Mouse (Mus musculus) stomach, embryonic 14.5 days (tissue): ENCODE data around the gene Fbxl16. TPM values are rescaled to one million over a fixed set of nuclear protein-coding genes. Genes with fewer than 3 reads are reported as not detected.

Experiments used
- ATAC-seq: fragments of 200-750 bp; cut with Nextera tagmentation; 2 replicates; pipeline ENCODE4 v1.8.0; 2017; ENCODE audit warnings: low read depth, moderate TSS enrichment; ENCODE audit not compliant: insufficient number of reproducible peaks, insufficient read depth, low FRiP score
- H3K27ac ChIP-seq: fragments of 300-500 bp; sonication (generic); 2 replicates; pipeline ENCODE4 v1.5.1; 2014; ENCODE audit warnings: mild to moderate bottlenecking, low read length, moderate library complexity, mixed read lengths
- H3K27me3 ChIP-seq: fragments of 300-500 bp; sonication (generic); 2 replicates; pipeline ENCODE4 v1.6.1; 2014; ENCODE audit warnings: low read length, control low read depth, mixed read lengths; ENCODE audit not compliant: control insufficient read depth, insufficient read depth
- H3K36me3 ChIP-seq: fragments of 300-500 bp; sonication (generic); 2 replicates; pipeline ENCODE4 v1.6.1; 2014; ENCODE audit warnings: mild to moderate bottlenecking, control low read depth, low read length, moderate library complexity, mixed read lengths; ENCODE audit not compliant: control insufficient read depth, insufficient read depth
- H3K4me1 ChIP-seq: fragments of 300-500 bp; sonication (generic); 2 replicates; pipeline ENCODE4 v1.6.1; 2014; ENCODE audit warnings: low read length, control low read depth, mixed read lengths; ENCODE audit not compliant: control insufficient read depth, insufficient read depth
- H3K4me2 ChIP-seq: fragments of 300-500 bp; sonication (generic); replicated peaks from 2 replicates; pipeline ENCODE4 v1.6.1; 2014; ENCODE audit warnings: low read depth, low read length, control low read depth
- H3K4me3 ChIP-seq: fragments of 300-500 bp; sonication (generic); 2 replicates; pipeline ENCODE4 v1.5.1; 2014; ENCODE audit warnings: low read depth, low read length, control low read depth
- H3K9ac ChIP-seq: fragments of 300-500 bp; sonication (generic); replicated peaks from 2 replicates; pipeline ENCODE4 v1.6.1; 2014; ENCODE audit warnings: low read depth, mild to moderate bottlenecking, control low read depth, low read length, moderate library complexity, mixed read lengths
- H3K9me3 ChIP-seq: fragments of 300-500 bp; sonication (generic); 2 replicates; pipeline ENCODE4 v1.6.1; 2016; ENCODE audit warnings: low read depth, low read length, control low read depth; ENCODE audit not compliant: control insufficient read depth
- WGBS: fragments of 180-500 bp; shearing (Covaris S2); extraction: QIAGEN DNeasy Blood & Tissue Kit; methylation state at CpG from one replicate; pipeline ENCODE4 v1.1.7; 2014; 5-methylcytosine and 5-hydroxymethylcytosine counted together
- polyA plus RNA-seq: library from polyadenylated mRNA; unstranded; fragments of >200 nt; fragmentation: Nextera tagmentation; extraction: Ambion mirVana; gene quantifications from 2 replicates; pipeline ENCODE4 v1.2.1, GENCODE M21; 2014

The Fbxl16 gene
- polyA plus RNA-seq, 1 experiment from 2014 or later = 4.5 TPM

DNA sequence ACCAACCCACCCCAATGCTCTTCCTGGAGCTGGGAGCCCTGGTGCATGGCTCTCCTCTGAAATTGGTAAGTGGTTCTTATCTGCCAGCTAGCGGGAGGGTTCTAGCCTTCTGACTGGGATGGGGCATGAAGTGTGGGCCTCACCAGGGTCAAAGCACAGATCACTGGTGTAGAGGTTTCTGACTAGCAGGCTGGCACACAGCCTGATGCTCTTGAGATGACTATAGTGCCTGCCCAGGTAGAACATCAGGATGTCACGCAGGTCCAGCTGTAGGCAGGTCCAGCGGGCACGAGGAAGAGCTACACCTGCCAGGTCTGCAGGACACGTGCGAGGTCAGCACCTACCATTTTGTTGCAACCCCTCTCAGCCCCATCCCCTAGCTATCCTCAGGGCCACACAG lies 51.3 kb downstream of the Fbxl16 start:
- WGBS = 90% methylated on average over 6 of the region's 6 CpGs
- H3K27ac ChIP-seq = no peak overlapping the region
- H3K27me3 ChIP-seq = no peaks in the 10 kb centered on the region
- H3K9me3 ChIP-seq = no peaks in the 10 kb centered on the region
- H3K4me2 ChIP-seq = peak overlapping the region; percentile 93
- H3K9ac ChIP-seq = peak overlapping the region; percentile 73; the same call in 1 of the 2 replicates
- no peak for ATAC-seq
- H3K4me1 ChIP-seq = peaks cover 7% of the 10 kb centered on the region
- H3K4me3 ChIP-seq = no peak overlapping the region; the same call in 1 of the 2 replicates
- no peaks in the 10 kb centered on the region for H3K36me3 ChIP-seq

GRCm38 (mm10) chr17:25860832-25861703 lies 52.2 kb downstream of the Fbxl16 start, which contains the start of gene Wdr90:
TSS of gene Wdr90 (minus strand) at chr17:25861501.
- WGBS = 4% methylated on average over 65 of the region's 65 CpGs
- Histone ChIP-seq H3K9me3 (no peaks in the 10 kb centered on the region), H3K4me1 (peaks cover 7% of the 10 kb centered on the region), H3K9ac (peak within 1 kb of the TSS; percentile 73), H3K4me3 (peak within 1 kb of the TSS; percentile 65), H3K36me3 (no peaks in the 10 kb centered on the region), H3K4me2 (peak within 1 kb of the TSS; percentile 93), H3K27ac (peak within 1 kb of the TSS; percentile 73), H3K27me3 (no peaks in the 10 kb centered on the region)
- ATAC-seq = peak; percentile 89

DNA sequence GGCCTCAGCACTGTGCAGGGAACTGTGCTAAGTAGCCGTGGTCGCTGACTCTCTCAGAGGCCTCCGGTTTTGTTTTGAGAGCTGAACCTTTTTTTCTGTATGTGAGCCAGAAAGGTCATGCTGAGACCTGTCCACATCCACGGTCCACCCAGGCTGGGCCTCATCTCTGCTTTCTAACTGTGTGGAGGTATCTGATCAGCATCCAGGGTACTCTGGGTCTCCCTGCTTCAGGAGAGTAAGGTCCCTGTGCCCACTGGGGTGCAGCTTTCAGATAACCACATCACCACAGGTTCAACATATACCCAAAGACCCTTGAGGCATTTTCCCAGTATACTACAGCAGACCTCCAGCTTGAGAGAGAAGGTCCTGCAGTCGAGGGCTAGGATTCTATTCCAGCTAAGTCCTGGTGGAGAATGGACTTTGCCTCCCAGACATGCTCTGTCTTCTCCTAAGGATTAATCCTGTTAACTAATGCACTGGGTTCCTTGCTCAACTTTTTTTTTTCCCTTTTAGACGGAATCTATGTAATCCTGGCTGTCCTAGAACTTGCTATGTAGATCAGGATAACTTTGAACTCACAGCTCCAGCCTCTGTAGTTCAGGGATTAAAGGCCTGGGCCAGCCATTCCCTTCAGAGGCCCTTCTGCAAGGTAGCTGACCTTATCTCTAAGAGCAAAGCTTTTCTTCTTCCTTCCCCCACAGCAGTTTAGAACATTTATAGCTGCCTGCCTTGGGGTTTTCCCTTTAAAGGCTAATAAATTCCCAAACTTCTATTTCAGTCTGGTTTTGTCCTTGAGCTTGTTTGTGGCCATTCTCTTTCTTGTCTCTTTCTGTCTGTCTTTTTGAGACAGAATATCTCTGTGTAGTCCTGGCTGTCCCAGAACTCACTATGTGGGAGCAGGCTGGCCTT lies 53.1 kb downstream of the Fbxl16 start:
- H3K36me3 ChIP-seq = no peaks in the 10 kb centered on the region
- no peak for ATAC-seq
- peak overlapping the region; percentile 73 for H3K9ac ChIP-seq
- 15% methylated on average over 6 of the region's 6 CpGs for WGBS
- peak overlapping the region; percentile 65 for H3K4me3 ChIP-seq
- peaks cover 7% of the 10 kb centered on the region for H3K4me1 ChIP-seq
- H3K27me3 ChIP-seq = no peaks in the 10 kb centered on the region
- H3K9me3 ChIP-seq = no peaks in the 10 kb centered on the region
- peak overlapping the region; percentile 93 for H3K4me2 ChIP-seq
- H3K27ac ChIP-seq = peak overlapping the region; percentile 73

DNA sequence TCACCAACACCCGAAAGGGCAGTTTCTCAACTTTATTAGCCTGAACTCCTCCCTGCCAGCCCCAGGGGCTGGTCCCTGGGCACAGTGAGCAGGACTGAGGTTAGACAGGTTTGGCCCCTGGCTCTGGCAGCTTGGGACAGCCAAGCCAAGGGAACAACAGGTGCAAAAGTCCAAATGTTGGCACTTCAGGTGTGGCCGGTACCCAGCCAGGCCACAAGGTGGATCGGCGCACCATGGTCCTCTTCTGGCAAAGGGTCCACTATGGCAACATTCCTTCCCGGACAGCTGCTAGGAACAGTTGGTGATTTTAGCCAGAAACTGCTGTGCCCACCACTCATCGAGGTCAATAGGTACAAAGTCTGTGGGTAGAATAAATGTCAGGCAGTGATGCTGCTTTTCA lies 54.8 kb downstream of the Fbxl16 start:
- no peak overlapping the region for H3K9ac ChIP-seq
- no peaks in the 10 kb centered on the region for H3K36me3 ChIP-seq
- H3K4me1 ChIP-seq = peaks cover 14% of the 10 kb centered on the region
- no peak overlapping the region for H3K4me2 ChIP-seq
- H3K27me3 ChIP-seq = no peaks in the 10 kb centered on the region
- no peaks in the 10 kb centered on the region for H3K9me3 ChIP-seq
- WGBS = 89% methylated on average over 6 of the region's 6 CpGs
- ATAC-seq = no peak
- H3K4me3 ChIP-seq = no peak overlapping the region
- no peak overlapping the region for H3K27ac ChIP-seq

GRCm38 (mm10) chr17:25864311-25864710 lies 55.4 kb downstream of the Fbxl16 start:
- no peaks in the 10 kb centered on the region for H3K27me3 ChIP-seq

GRCm38 (mm10) chr17:25865288-25865687 lies 56.4 kb downstream of the Fbxl16 start:
- ATAC-seq = no peak
- Histone ChIP-seq H3K36me3 (no peaks in the 10 kb centered on the region), H3K4me2 (no peak overlapping the region), H3K27me3 (no peaks in the 10 kb centered on the region), H3K4me1 (peaks cover 18% of the 10 kb centered on the region), H3K4me3 (no peak overlapping the region), H3K27ac (no peak overlapping the region), H3K9me3 (no peaks in the 10 kb centered on the region), H3K9ac (no peak overlapping the region)
- WGBS = 77% methylated on average over 11 of the region's 11 CpGs

More at GRCm38 (mm10) chr17:25864311-25864710, 55.4 kb downstream of the Fbxl16 start:
- Histone ChIP-seq H3K4me1 (peaks cover 18% of the 10 kb centered on the region), H3K9ac (no peak overlapping the region), H3K4me2 (no peak overlapping the region), H3K36me3 (no peaks in the 10 kb centered on the region), H3K9me3 (no peaks in the 10 kb centered on the region), H3K27ac (no peak overlapping the region), H3K4me3 (no peak overlapping the region)
- WGBS = 95% methylated on average over 14 of the region's 14 CpGs
- ATAC-seq = no peak

DNA sequence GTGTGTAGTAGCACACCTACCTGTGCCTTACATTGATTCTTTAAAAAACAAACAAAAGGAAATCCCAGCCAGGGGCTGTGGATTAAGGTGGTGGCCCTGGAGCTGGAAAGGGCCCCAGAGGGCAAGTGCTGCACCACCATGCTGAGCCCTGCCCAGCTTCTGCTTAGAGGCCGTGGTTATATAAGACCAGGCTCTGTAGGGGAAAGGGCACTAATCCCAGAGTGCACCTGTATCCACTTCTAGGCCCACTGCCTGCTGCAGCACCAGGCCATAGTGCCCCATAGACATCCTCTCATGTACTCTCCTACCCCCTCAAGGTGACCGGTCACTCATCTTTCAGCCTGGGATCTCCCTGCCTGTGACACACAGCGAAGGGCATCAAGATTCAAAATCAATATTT lies 57.3 kb downstream of the Fbxl16 start:
- no peak overlapping the region for H3K27ac ChIP-seq
- no peak overlapping the region for H3K9ac ChIP-seq
- H3K9me3 ChIP-seq = no peaks in the 10 kb centered on the region
- 85% methylated on average over 3 of the region's 3 CpGs for WGBS
- H3K4me2 ChIP-seq = no peak overlapping the region
- no peak overlapping the region for H3K4me3 ChIP-seq
- no peaks in the 10 kb centered on the region for H3K27me3 ChIP-seq
- peaks cover 10% of the 10 kb centered on the region; the same call in 1 of the 2 replicates for H3K4me1 ChIP-seq
- H3K36me3 ChIP-seq = no peaks in the 10 kb centered on the region
- ATAC-seq = no peak

DNA sequence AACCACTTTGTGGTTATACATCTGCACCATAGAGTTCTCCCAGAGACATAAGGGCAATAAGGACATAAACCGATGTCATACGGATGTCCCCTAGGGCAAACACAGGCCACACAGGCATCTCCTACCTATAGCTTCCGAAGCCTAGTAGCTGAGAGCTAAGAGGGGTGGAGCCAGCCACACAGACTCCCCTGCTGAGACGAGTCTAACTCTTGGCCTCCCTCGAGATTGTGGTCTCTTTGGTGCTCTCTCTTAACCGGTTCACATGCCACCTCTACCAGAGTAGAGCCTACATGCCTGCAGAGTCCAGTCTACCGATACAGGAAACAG lies 58.6 kb downstream of the Fbxl16 start:
- H3K27ac ChIP-seq = no peak overlapping the region
- no peaks in the 10 kb centered on the region for H3K36me3 ChIP-seq
- H3K4me2 ChIP-seq = peak overlapping the region; percentile 99
- H3K9ac ChIP-seq = peak overlapping the region; percentile 28; the same call in 1 of the 2 replicates
- H3K9me3 ChIP-seq = no peaks in the 10 kb centered on the region
- peak overlapping the region; percentile 67 for H3K4me3 ChIP-seq
- H3K27me3 ChIP-seq = no peaks in the 10 kb centered on the region
- ATAC-seq = no peak
- WGBS = 13% methylated on average over 7 of the region's 7 CpGs
- H3K4me1 ChIP-seq = peaks cover 10% of the 10 kb centered on the region; the same call in 1 of the 2 replicates
